42 mouse cellular contexts compared by ENCODE assay signal in the genomic region with DNA sequence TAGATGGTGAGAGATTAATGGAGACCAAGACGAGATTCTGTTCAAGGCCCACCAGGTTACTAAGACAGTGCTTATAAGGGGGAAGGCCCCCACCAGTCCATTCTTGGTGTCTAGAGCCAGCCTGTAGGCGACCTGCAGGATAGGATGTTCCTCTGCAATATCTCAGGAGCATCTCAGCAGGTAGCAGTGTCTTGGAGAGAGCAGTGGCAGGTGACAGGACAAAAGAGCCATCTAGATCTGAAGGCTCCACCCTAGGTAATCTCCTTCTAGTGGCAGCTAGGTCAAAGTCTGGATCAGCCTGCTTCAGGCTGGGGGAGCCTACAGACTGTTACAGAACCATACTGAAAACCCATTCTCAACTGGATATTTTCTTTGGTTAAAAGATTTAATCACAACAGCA. TPM values are rescaled to one million over a fixed set of nuclear protein-coding genes. Genes with fewer than 3 reads are reported as not detected.
"Had no signal": no experiment of that assay in that cellular context is flagged by ENCODE, and none has a peak within 500 bp of the region (broad histone marks: within the 10 kb centered on the region; RNA-seq: fewer than 3 reads in every experiment).

No protein-coding gene starts in this region.

- H3K27ac ChIP-seq: heart, embryonic 10.5 days; heart, embryonic 13.5 days; heart, embryonic 15.5 days; hindbrain, embryonic 10.5 days; hindbrain, embryonic 12.5 days; hindbrain, embryonic 14.5 days; hindbrain, embryonic 15.5 days; hindbrain, postnatal 0 days; intestine, embryonic 15.5 days; kidney, embryonic 15.5 days; kidney, postnatal 0 days; layer of hippocampus, adult 2 months; left cerebral cortex, adult 2 months had no signal

- DNase-seq: heart, postnatal 10 days; heart, postnatal 14 days; heart, postnatal 36 days; heart, postnatal 4 days; kidney, adult 11 months; kidney, adult 18-20 months; kidney, adult 2 months; kidney, adult 9 months; kidney, postnatal 10 days; kidney, postnatal 14 days; kidney, postnatal 25 days; kidney, postnatal 36 days; kidney, postnatal 4 days; layer of hippocampus, adult 9-11 months; layer of hippocampus, postnatal 36 days had no signal

- H3K36me3 ChIP-seq: heart, embryonic 10.5 days; heart, embryonic 12.5 days; heart, embryonic 13.5 days; heart, embryonic 15.5 days; hindbrain, embryonic 10.5 days; hindbrain, embryonic 12.5 days; hindbrain, embryonic 15.5 days; intestine, embryonic 15.5 days; kidney, embryonic 15.5 days had no signal

- H3K27me3 ChIP-seq: heart, embryonic 12.5 days; heart, embryonic 13.5 days; heart, embryonic 15.5 days; hindbrain, embryonic 12.5 days; hindbrain, embryonic 15.5 days; intestine, embryonic 15.5 days; kidney, embryonic 15.5 days had no signal

- ATAC-seq: hindbrain, embryonic 16.5 days; hindbrain, postnatal 0 days; inflammation-experienced regulatory T-cells, adult 6 months; intestine, embryonic 15.5 days; intestine, embryonic 16.5 days; intestine, postnatal 0 days had no signal

- H3K4me2 ChIP-seq: heart, embryonic 11.5 days; heart, embryonic 12.5 days; heart, embryonic 13.5 days; heart, embryonic 15.5 days; hindbrain, embryonic 12.5 days; hindbrain, embryonic 14.5 days; hindbrain, embryonic 15.5 days; intestine, embryonic 15.5 days; kidney, embryonic 15.5 days had no signal

- H3K4me3 ChIP-seq: heart, embryonic 10.5 days; heart, embryonic 12.5 days; heart, embryonic 13.5 days; heart, embryonic 15.5 days; hindbrain, embryonic 10.5 days; hindbrain, embryonic 12.5 days; hindbrain, embryonic 15.5 days; intestine, embryonic 15.5 days; kidney, embryonic 15.5 days; layer of hippocampus, adult 2 months; left cerebral cortex, adult 2 months had no signal

- H3K9ac ChIP-seq: heart, embryonic 12.5 days; heart, embryonic 13.5 days; heart, embryonic 15.5 days; hindbrain, embryonic 12.5 days; hindbrain, embryonic 14.5 days; hindbrain, embryonic 15.5 days; intestine, embryonic 15.5 days; kidney, embryonic 15.5 days had no signal

- H3K4me1 ChIP-seq: heart, embryonic 10.5 days; heart, embryonic 12.5 days; heart, embryonic 13.5 days; heart, embryonic 15.5 days; hindbrain, embryonic 10.5 days; hindbrain, embryonic 12.5 days; hindbrain, embryonic 15.5 days; intestine, embryonic 15.5 days; kidney, embryonic 15.5 days had no signal

- H3K9me3 ChIP-seq: heart, embryonic 10.5 days; heart, embryonic 13.5 days; heart, embryonic 15.5 days; hindbrain, embryonic 12.5 days; hindbrain, embryonic 15.5 days; intestine, embryonic 15.5 days; kidney, embryonic 15.5 days had no signal

RNA-seq across cellular contexts. Expression of a gene that starts 52.1 kb away (rescaled TPM):
- polyA plus RNA-seq: heart, embryonic 10.5 days; heart, embryonic 11.5 days; heart, embryonic 12.5 days; heart, embryonic 13.5 days; heart, embryonic 14.5 days; heart, embryonic 15.5 days; heart, embryonic 16.5 days; heart, postnatal 0 days; hindbrain, embryonic 10.5 days; hindbrain, embryonic 11.5 days; hindbrain, embryonic 12.5 days; hindbrain, embryonic 14.5 days; hindbrain, embryonic 15.5 days; hindbrain, embryonic 16.5 days; hindbrain, postnatal 0 days; inflammation-experienced regulatory T-cells, adult 6 months; intestine, embryonic 14.5 days; intestine, embryonic 15.5 days; intestine, embryonic 16.5 days; intestine, postnatal 0 days; kidney, adult 2 months; kidney, embryonic 14.5 days; kidney, embryonic 15.5 days; kidney, embryonic 16.5 days; kidney, postnatal 0 days; large intestine, adult 2 months had no signal

RNA-seq across cellular contexts. Expression of a gene that starts 54.9 kb away (rescaled TPM):
- polyA plus RNA-seq: heart, embryonic 10.5 days; heart, embryonic 11.5 days; heart, embryonic 12.5 days; heart, embryonic 13.5 days; heart, embryonic 14.5 days; heart, embryonic 15.5 days; heart, embryonic 16.5 days; heart, postnatal 0 days; hindbrain, embryonic 10.5 days; hindbrain, embryonic 11.5 days; hindbrain, embryonic 12.5 days; hindbrain, embryonic 14.5 days; hindbrain, embryonic 15.5 days; hindbrain, embryonic 16.5 days; hindbrain, postnatal 0 days; inflammation-experienced regulatory T-cells, adult 6 months; intestine, embryonic 14.5 days; intestine, embryonic 15.5 days; intestine, embryonic 16.5 days; intestine, postnatal 0 days; kidney, adult 2 months; kidney, embryonic 14.5 days; kidney, embryonic 15.5 days; kidney, embryonic 16.5 days; kidney, postnatal 0 days; large intestine, adult 2 months had no signal

RNA-seq across cellular contexts. Expression of a gene that starts 58.7 kb away (rescaled TPM):
- polyA plus RNA-seq: heart, embryonic 10.5 days; heart, embryonic 11.5 days; heart, embryonic 12.5 days; heart, embryonic 13.5 days; heart, embryonic 14.5 days; heart, embryonic 15.5 days; heart, embryonic 16.5 days; heart, postnatal 0 days; hindbrain, embryonic 10.5 days; hindbrain, embryonic 11.5 days; hindbrain, embryonic 12.5 days; hindbrain, embryonic 14.5 days; hindbrain, embryonic 15.5 days; hindbrain, embryonic 16.5 days; hindbrain, postnatal 0 days; inflammation-experienced regulatory T-cells, adult 6 months; intestine, embryonic 14.5 days; intestine, embryonic 15.5 days; intestine, embryonic 16.5 days; intestine, postnatal 0 days; kidney, adult 2 months; kidney, embryonic 14.5 days; kidney, embryonic 15.5 days; kidney, embryonic 16.5 days; kidney, postnatal 0 days; large intestine, adult 2 months had no signal
